Mouse (Mus musculus) liver, embryonic 14.5 days (tissue): ENCODE measurements at regions not wholly inside any gene's neighbourhood (a gene's known extent, or its start where the extent isn't known, plus 50 kb on each side); places are given as distances from the start of the nearest gene placed in this dataset.

Experiments
- CTCF ChIP-seq: IDR thresholded peaks from 2 replicates; pipeline ENCODE4 v1.5.1; 2016; ENCODE audit warnings: antibody characterized with exemption, low read depth, control low read depth
- EP300 ChIP-seq: IDR thresholded peaks from 2 replicates; pipeline ENCODE4 v1.6.1; 2016; ENCODE audit warnings: antibody characterized with exemption, low read depth

DNA sequence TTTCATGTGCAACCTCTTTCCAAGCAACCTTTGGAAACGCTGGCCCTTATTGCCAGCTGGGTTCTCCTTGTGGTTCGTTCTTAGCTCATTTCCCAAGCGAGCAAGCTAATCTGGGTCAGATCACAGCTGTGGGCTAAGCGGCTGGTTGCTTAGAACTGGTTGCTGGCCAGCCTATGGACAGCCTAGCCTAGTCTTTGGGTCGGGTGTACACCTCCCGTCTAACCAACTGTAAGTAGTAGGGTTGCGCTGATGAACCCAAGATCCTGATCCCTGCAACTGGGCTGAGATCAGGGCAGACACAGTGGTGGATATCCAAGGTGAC lies 236.5 kb downstream of the Mtx2 start:
- TF ChIP-seq CTCF = no peak
- TF ChIP-seq EP300 = no peak
